Mouse (Mus musculus): ENCODE measurements around the gene Dnajb14. TPM values are rescaled to one million over a fixed set of nuclear protein-coding genes. Genes with fewer than 3 reads are reported as not detected.

Gene Dnajb14
- total and polyA plus RNA-seq, 3 experiments, result 2.8 to 7.0 (median 4.4) TPM

DNA sequence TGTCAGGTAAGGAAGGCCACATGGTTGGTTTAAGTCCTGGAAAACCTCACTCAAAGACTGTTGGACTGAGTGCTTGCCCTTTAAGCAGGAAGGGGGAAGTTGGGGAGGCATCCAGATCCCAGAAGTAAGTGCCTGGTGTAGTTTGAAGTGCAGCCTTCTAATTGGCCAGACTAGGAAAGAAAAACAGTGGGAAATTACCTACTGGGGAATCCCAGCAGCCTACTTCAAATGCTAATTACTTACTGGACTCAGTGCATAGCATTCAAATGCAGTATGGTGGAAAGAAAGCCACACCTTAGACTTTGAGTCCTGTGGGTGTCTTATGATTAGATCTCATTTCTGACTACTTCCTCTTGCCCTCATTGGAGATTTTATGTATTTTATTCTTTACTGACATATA, 34.3 kb upstream of the Dnajb14 start:
- Histone ChIP-seq H3K4me3 (replicated peaks in 1 of 3; ENCODE audit: low read depth in 2 of 3, low read length in 2 of 3, poor library complexity in 1 of 3) (no peak overlapping the region), H3K4me1 (ENCODE audit: control insufficient read depth in 1 of 2, insufficient read depth in 2 of 2) (peaks cover 20 to 34% of the 10 kb centered on the region in 2 experiments), H3K9me3 (replicated peaks; ENCODE audit: low read length) (no peaks in the 10 kb centered on the region), H3K36me3 (replicated peaks in 1 of 2; ENCODE audit: control insufficient read depth in 1 of 2, insufficient read depth in 1 of 2, low read length in 1 of 2) (no peaks in the 10 kb centered on the region), H3K27me3 (replicated peaks) (peaks cover 2% of the 10 kb centered on the region), H3K79me2 (replicated peaks; ENCODE audit: control insufficient read depth, extremely low read depth, insufficient read depth, poor library complexity, severe bottlenecking) (no peaks in the 10 kb centered on the region), H3K4me2 (ENCODE audit: insufficient read depth, low read depth, poor library complexity, severe bottlenecking) (peak overlapping the region; percentile 40), H3K9ac (ENCODE audit: insufficient read depth, low read depth) (peak overlapping the region; percentile 33), H3K27ac (ENCODE audit: insufficient read depth, low read depth) (peak overlapping the region; percentile 76)
- dilution Hi-C loops (cut with MboI; ENCODE audit: extremely low pct_ligation_motif_present, extremely low pct_unique_long_range_greater_than_20kb, low sequenced_read_pairs), result no loop called here
- no peak for TF ChIP-seq TCF12 (IDR thresholded peaks at IDR 0.05; ENCODE audit: low read depth, low read length)
- TF ChIP-seq IRF4 (IDR thresholded peaks at IDR 0.05; ENCODE audit: low read depth, low read length), result peak; percentile 66; the same call in 1 of the 2 replicates
- 0 out of 2 replicates have a peak, but pooled peaks have one; percentile 31 for TF ChIP-seq MYC (IDR thresholded peaks at IDR 0.05; ENCODE audit: low read depth, low read length)
- no peak for TF ChIP-seq NRF1 (IDR thresholded peaks at IDR 0.05; ENCODE audit: low read depth, low read length)
- no peak for TF ChIP-seq SMC3 (IDR thresholded peaks at IDR 0.05; ENCODE audit: low read depth, low read length)
- TF ChIP-seq ZKSCAN1 (IDR thresholded peaks at IDR 0.05; ENCODE audit: borderline replicate concordance, low read depth, low read length), result no peak
- TF ChIP-seq SIN3A (IDR thresholded peaks at IDR 0.05; ENCODE audit: low read length), result no peak; the same call in 1 of the 2 replicates
- TF ChIP-seq MAX (IDR thresholded peaks at IDR 0.05; ENCODE audit: low read length), result peak; percentile 10; the same call in 1 of the 2 replicates
- TF ChIP-seq CTCF (conservative IDR thresholded peaks at IDR 0.05 in 1 of 2, IDR thresholded peaks at IDR 0.05 in 1 of 2; ENCODE audit: low read depth in 2 of 2, low read length in 2 of 2), result no peak
- no peak for TF ChIP-seq GABPA (IDR thresholded peaks at IDR 0.05; ENCODE audit: insufficient replicate concordance, low read depth, low read length)
- TF ChIP-seq ELF1 (IDR thresholded peaks at IDR 0.05; ENCODE audit: low read depth, low read length), result peak; percentile 82
- peak; percentile 52; the same call in 1 of the 2 replicates for TF ChIP-seq POLR2A (IDR thresholded peaks at IDR 0.05; ENCODE audit: low read depth, low read length)
- peak; percentile 24 for TF ChIP-seq MAZ (IDR thresholded peaks at IDR 0.05; ENCODE audit: low read depth, low read length)
- TF ChIP-seq UBTF (IDR thresholded peaks at IDR 0.05; ENCODE audit: low read depth, low read length), result no peak
- no peak for TF ChIP-seq BHLHE40 (IDR thresholded peaks at IDR 0.05; ENCODE audit: low read depth, low read length)
- TF ChIP-seq MXI1 (IDR thresholded peaks at IDR 0.05; ENCODE audit: low read depth, low read length), result no peak
- peak; percentile 41; the same call in 1 of the 2 replicates for TF ChIP-seq ZNF384 (IDR thresholded peaks at IDR 0.05; ENCODE audit: low read depth, low read length)
- TF ChIP-seq JUND (conservative IDR thresholded peaks at IDR 0.05; ENCODE audit: low read depth, low read length), result 0 out of 2 replicates have a peak, but pooled peaks have one; percentile 48
- TF ChIP-seq CHD1 (IDR thresholded peaks at IDR 0.05; ENCODE audit: low read depth, low read length), result no peak; the same call in 1 of the 2 replicates
- TF ChIP-seq EP300 (IDR thresholded peaks at IDR 0.05; ENCODE audit: low read length), result peak; percentile 71
- no peak for TF ChIP-seq JUN (IDR thresholded peaks at IDR 0.05; ENCODE audit: insufficient read depth, low read depth, low read length)
- TF ChIP-seq MAFK (IDR thresholded peaks at IDR 0.05; ENCODE audit: insufficient replicate concordance, low read length), result no peak
- TF ChIP-seq USF1 (IDR thresholded peaks at IDR 0.05; ENCODE audit: low read depth, low read length), result no peak
- TF ChIP-seq CHD2 (IDR thresholded peaks at IDR 0.05; ENCODE audit: low read length), result no peak
- peak; percentile 11; the same call in 1 of the 2 replicates for TF ChIP-seq NELFE (IDR thresholded peaks at IDR 0.05; ENCODE audit: low read depth, low read length)
- TF ChIP-seq RCOR1 (conservative IDR thresholded peaks at IDR 0.05; ENCODE audit: low read depth, low read length), result peak; percentile 25; the same call in 1 of the 2 replicates
- peak; percentile 78; the same call in 1 of the 2 replicates for TF ChIP-seq MEF2A (IDR thresholded peaks at IDR 0.05; ENCODE audit: borderline replicate concordance, low read depth, low read length)
- no peak for TF ChIP-seq POLR2AphosphoS2 (IDR thresholded peaks at IDR 0.05; ENCODE audit: low read depth, low read length)
- TF ChIP-seq TBP (conservative IDR thresholded peaks at IDR 0.05; ENCODE audit: low read depth, low read length), result peak; percentile 83
- no peak for TF ChIP-seq RAD21 (IDR thresholded peaks at IDR 0.05; ENCODE audit: low read depth, low read length)
- TF ChIP-seq KAT2A (IDR thresholded peaks at IDR 0.05; ENCODE audit: insufficient replicate concordance, low read length), result no peak
- TF ChIP-seq ETS1 (conservative IDR thresholded peaks at IDR 0.05; ENCODE audit: low read depth, low read length), result peak; percentile 49
- peak; percentile 94 for DNase-seq (ENCODE audit: extremely low read depth)
- in situ Hi-C loops (cut with MboI; ENCODE audit: low pct_ligation_motif_present, low pct_unique_long_range_greater_than_20kb, low sequenced_read_pairs), result no loop called here

Data from CH12.LX (cell line).